Mouse (Mus musculus) testis, adult 2 months (tissue): ENCODE measurements at regions not wholly inside any gene's neighbourhood (a gene's known extent, or its start where the extent isn't known, plus 50 kb on each side); places are given as distances from the start of the nearest gene placed in this dataset.

ENCODE experiments used
- H3K27ac ChIP-seq: fragments of 200-500 bp; 2 replicates; pipeline ENCODE4 v1.5.1; 2012; ENCODE audit warnings: low read depth, low read length; ENCODE audit not compliant: control insufficient read depth, insufficient read depth
- H3K27me3 ChIP-seq: fragments of 200-500 bp; 2 replicates; pipeline ENCODE4 v1.6.1; 2012; ENCODE audit warnings: mild to moderate bottlenecking, low read length, moderate library complexity; ENCODE audit not compliant: control insufficient read depth, insufficient read depth
- H3K36me3 ChIP-seq: fragments of 200-500 bp; 2 replicates; pipeline ENCODE4 v1.6.1; 2012; ENCODE audit warnings: mild to moderate bottlenecking, low read length; ENCODE audit not compliant: control insufficient read depth, insufficient read depth
- H3K4me1 ChIP-seq: fragments of 200-500 bp; 2 replicates; pipeline ENCODE4 v1.6.1; 2012; ENCODE audit warnings: low read length; ENCODE audit not compliant: control insufficient read depth, insufficient read depth
- H3K4me3 ChIP-seq: fragments of 200-500 bp; 2 replicates; pipeline ENCODE4 v1.5.1; 2012; ENCODE audit warnings: low read depth, mild to moderate bottlenecking, low read length, moderate library complexity, mixed read lengths; ENCODE audit not compliant: control insufficient read depth
- CTCF ChIP-seq: fragments of 200-500 bp; IDR thresholded peaks from 2 replicates; pipeline ENCODE4 v1.5.1; 2012; ENCODE audit warnings: low read depth, mild to moderate bottlenecking, inconsistent platforms, low read length, moderate library complexity; ENCODE audit not compliant: control insufficient read depth, insufficient read depth, insufficient replicate concordance
- POLR2A ChIP-seq: fragments of 200-500 bp; IDR thresholded peaks from 2 replicates; pipeline ENCODE4 v1.6.1; 2012; ENCODE audit warnings: low read depth, mild to moderate bottlenecking, inconsistent platforms, low read length, moderate library complexity; ENCODE audit not compliant: control insufficient read depth

DNA sequence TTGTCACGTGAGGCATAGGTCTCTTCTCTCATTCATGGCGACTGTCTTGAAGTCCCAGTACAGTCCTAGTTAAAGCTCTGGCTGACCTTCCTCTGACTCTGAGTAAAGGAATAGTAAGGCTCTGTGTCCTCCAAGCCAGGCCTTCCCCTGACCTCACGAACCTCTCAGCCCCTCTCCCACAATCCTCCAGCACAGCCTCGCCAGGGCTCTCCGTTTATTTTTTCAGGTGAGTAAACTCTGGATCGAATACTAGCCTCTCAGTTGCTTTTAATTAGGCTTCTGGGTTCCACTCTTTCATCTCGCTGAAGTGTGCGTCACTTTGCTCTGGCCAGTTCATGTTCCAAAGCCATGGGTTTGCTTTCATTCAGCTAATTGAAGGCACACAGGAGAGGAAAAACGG lies 133.8 kb downstream of the Mylk4 start:
- TF ChIP-seq POLR2A (no peak), CTCF (no peak)
- H3K4me1 ChIP-seq: no peaks in the 10 kb centered on the region
- no peak overlapping the region for H3K27ac ChIP-seq
- no peak overlapping the region for H3K4me3 ChIP-seq
- H3K27me3 ChIP-seq: no peaks in the 10 kb centered on the region
- no peaks in the 10 kb centered on the region for H3K36me3 ChIP-seq

DNA sequence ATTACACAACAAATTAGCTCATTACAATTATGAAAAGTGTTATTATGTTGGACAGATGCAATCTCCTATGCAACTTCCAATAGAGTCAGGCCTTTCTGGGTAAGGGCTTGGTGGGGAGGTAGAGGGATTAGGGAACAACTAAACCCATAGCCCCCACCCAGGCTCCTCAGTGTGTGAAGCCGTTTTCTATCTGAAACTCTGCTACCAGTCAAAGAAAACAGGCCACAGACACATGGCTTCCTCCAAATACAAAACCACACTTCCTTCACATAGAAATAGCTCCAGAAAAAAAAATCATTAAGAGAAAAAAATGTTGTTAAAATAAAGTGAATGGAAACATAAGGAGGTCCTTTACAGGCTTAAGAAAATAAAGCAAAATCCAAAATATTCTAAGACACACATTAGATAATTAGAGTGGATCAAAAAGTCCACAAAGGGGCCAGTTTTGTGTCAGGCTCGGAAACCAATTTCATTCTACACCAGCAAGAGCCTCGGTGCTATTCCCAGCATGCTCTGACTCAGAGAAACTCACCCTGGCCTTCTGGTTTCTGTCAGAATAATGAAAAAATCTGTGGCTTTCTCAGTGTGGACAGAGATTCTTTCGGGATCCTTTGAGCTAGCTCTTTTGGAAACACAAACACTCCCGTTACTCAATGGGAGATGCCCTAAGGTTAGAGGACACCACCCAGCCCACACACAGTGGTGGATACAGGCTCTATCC lies 140.6 kb downstream of the Mylk4 start:
- no peaks in the 10 kb centered on the region for H3K4me1 ChIP-seq
- TF ChIP-seq POLR2A (no peak), CTCF (no peak)

DNA sequence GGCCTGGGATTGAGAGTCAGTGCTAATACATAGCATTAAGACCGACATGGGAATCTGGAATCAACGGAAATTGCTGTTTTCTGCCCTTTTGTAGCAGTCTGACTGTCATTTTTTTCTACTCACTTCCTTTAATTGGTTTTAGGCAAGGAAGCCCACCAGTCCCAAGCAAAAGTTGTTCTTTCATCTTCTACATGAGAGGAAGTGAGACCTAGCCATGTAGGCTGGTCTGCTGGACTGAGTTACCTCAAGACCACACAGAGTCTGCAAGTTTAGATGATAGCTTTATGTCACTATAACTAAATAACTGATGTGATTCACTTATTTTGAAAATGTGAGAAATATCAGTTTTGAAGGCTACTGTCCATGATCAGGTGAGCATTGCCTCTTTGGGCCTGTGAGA lies 142.8 kb downstream of the Mylk4 start:
- H3K36me3 ChIP-seq: no peaks in the 10 kb centered on the region
- no peak overlapping the region for H3K27ac ChIP-seq
- no peak overlapping the region for H3K4me3 ChIP-seq
- no peaks in the 10 kb centered on the region for H3K27me3 ChIP-seq
- TF ChIP-seq CTCF (no peak), POLR2A (no peak)
- no peaks in the 10 kb centered on the region for H3K4me1 ChIP-seq

More for the DNA sequence above, 140.6 kb downstream of the Mylk4 start:
- no peaks in the 10 kb centered on the region for H3K36me3 ChIP-seq
- H3K27me3 ChIP-seq: no peaks in the 10 kb centered on the region
- H3K27ac ChIP-seq: no peak overlapping the region
- no peak overlapping the region for H3K4me3 ChIP-seq

DNA sequence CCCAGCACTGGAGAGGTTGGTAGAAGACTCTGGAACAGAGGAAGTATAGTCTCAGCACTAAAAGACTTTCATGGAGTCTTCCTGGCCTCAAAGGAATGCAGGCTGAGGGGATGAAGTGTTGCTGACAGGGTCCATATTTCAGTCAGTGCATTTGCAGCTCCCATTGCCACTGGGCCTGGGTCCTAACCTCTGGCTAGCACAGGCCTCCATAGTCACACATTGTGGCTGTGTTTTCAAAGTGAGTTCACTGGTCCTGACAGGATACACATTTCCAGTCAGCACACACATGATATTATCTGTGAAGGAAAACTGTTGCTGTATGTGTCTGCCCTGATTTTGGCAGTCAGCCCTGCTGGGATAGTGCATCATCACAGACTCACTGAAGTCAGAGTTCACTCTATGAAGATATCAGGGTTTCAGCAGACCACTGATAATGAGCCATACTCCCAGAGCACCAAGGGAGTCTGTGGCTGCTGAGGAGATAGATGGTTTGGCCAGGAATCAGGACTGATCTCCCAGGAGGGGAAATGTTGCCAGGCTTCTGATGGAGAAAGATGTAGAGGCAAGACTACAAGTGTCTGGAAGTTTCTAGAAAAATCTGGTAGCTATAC lies 153.5 kb downstream of the Mylk4 start:
- H3K36me3 ChIP-seq: no peaks in the 10 kb centered on the region
- TF ChIP-seq POLR2A (no peak), CTCF (no peak)
- H3K4me1 ChIP-seq: no peaks in the 10 kb centered on the region
- no peak overlapping the region for H3K4me3 ChIP-seq
- H3K27ac ChIP-seq: no peak overlapping the region
- H3K27me3 ChIP-seq: no peaks in the 10 kb centered on the region

DNA sequence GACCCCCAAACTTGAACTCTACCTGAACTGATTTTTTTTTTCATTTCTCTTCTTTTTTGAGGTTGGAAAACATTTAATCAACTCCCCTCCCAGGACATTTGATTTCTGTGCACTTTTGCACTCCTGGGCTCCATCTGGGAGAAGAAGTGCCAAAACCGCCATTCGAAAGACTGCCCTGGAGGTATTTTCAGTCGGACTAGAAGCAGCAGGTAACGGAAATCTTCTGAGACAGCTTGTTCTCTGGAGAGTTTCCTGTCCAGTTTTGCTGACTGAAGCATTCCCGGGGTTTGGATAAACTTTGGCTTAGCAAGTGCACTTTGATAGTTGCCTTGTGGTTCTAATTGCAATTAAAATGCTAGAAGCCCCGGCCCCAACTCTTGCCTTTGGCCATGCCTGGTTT lies 169.8 kb downstream of the Mylk4 start:
- Histone ChIP-seq H3K4me3 (no peak overlapping the region), H3K27me3 (no peaks in the 10 kb centered on the region), H3K4me1 (no peaks in the 10 kb centered on the region), H3K27ac (no peak overlapping the region), H3K36me3 (no peaks in the 10 kb centered on the region)
- TF ChIP-seq CTCF: no peak
- TF ChIP-seq POLR2A: no peak

DNA sequence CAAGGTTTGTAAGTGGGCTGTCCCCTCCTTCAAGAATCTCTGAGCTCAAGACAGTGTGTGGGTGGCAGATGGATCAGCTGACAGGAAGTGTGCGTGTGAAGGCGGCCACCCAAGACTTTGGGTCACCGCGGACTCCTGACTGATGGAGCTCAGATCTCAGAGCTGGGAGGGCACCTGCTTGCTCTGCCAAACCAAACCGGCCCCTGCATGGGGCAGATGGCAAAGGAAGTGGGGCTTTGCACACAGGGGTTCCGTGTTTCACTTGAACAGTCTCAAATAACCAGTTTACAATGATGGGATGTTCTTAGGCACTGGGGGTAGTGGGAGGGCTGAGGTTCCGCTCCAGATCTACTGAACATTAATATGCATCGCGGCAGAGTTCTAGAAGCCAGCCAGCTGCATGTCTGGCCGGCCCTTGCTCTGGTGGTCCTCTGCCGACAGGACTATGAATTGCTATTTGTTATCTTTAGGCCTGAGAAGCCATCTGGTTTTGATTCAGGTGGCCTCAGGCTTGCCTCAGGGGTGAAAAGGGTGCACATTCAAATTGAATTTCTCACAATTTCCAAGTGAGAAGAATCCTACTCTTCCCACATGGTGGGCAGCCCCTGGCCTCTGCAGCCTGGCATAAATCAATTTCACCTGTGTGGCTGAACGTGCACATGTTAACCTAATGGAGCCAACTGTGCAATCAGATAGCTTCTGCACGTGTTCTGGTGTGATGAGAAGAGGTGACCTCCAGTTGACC lies 172.0 kb downstream of the Mylk4 start:
- Histone ChIP-seq H3K4me3 (no peak overlapping the region), H3K4me1 (no peaks in the 10 kb centered on the region), H3K27me3 (no peaks in the 10 kb centered on the region), H3K27ac (no peak overlapping the region), H3K36me3 (no peaks in the 10 kb centered on the region)
- TF ChIP-seq POLR2A: no peak
- no peak for TF ChIP-seq CTCF

DNA sequence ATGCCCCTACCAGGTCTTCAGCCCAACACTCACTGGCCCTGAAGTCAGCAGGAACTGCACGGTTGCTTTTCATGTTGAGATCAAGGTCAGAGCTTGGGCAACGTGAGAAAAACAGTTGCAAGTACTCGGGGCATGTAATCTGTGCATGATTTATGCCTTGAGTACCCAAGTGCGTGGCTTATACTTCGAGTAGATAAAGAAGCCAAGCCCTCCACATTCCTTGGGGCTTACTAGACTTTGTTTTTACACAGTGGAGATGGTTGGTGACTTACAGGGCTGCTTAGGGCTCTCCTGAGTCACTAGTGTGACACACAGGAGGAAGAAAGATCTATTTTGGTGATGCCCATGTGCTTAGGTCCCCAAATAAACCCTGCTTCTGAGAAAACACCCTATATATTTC lies 172.8 kb downstream of the Mylk4 start:
- Histone ChIP-seq H3K27me3 (no peaks in the 10 kb centered on the region), H3K4me1 (no peaks in the 10 kb centered on the region), H3K4me3 (no peak overlapping the region), H3K36me3 (no peaks in the 10 kb centered on the region), H3K27ac (no peak overlapping the region)
- TF ChIP-seq POLR2A (no peak), CTCF (no peak)
